ENCODE assay signal across 18 mouse cellular contexts in genomic region chr1:139391747-139392146, GRCm38 (mm10). TPM values are rescaled to one million over a fixed set of nuclear protein-coding genes. Genes with fewer than 3 reads are reported as not detected.
"Had no signal": no experiment of that assay in that cellular context is flagged by ENCODE, and none has a peak within 500 bp of the region (broad histone marks: within the 10 kb centered on the region; RNA-seq: fewer than 3 reads in every experiment).

No protein-coding gene starts in this region.

- H3K27ac ChIP-seq: kidney, postnatal 0 days; limb, embryonic 15.5 days; liver, embryonic 12.5 days; midbrain, embryonic 12.5 days had no signal

- H3K4me2 ChIP-seq: limb, embryonic 15.5 days; liver, embryonic 12.5 days; lung, embryonic 14.5 days; midbrain, embryonic 12.5 days had no signal

- H3K27me3 ChIP-seq: limb, embryonic 15.5 days; liver, embryonic 12.5 days; megakaryocyte, embryonic 14.5 days; midbrain, embryonic 12.5 days had no signal

- H3K9me3 ChIP-seq: limb, embryonic 15.5 days; liver, embryonic 12.5 days; midbrain, embryonic 12.5 days had no signal

- H3K4me1 ChIP-seq: limb, embryonic 15.5 days; liver, embryonic 12.5 days; megakaryocyte, embryonic 14.5 days; midbrain, embryonic 12.5 days had no signal

- H3K9ac ChIP-seq: limb, embryonic 15.5 days; liver, embryonic 12.5 days; lung, embryonic 14.5 days; midbrain, embryonic 12.5 days had no signal

- H3K4me3 ChIP-seq: limb, embryonic 15.5 days; liver, embryonic 12.5 days; megakaryocyte, embryonic 14.5 days; midbrain, embryonic 12.5 days had no signal

- H3K36me3 ChIP-seq: limb, embryonic 15.5 days; liver, embryonic 12.5 days; midbrain, embryonic 12.5 days had no signal

- DNase-seq: kidney, adult 11 months; kidney, adult 9 months; kidney, postnatal 36 days; layer of hippocampus, adult 9-11 months; layer of hippocampus, postnatal 36 days; lung, embryonic 14.5 days; lung, postnatal 10 days; lung, postnatal 4 days; right cerebral cortex, postnatal 4 days; spleen, adult 18-20 months; thymus, adult 2 months; thymus, postnatal 25 days had no signal

- ATAC-seq: liver, embryonic 12.5 days had no signal

RNA-seq across cellular contexts. Expression of gene Crb1, which starts 14.8 kb away (rescaled TPM):
- polyA plus RNA-seq: limb, embryonic 15.5 days; liver, embryonic 16.5 days; lung, embryonic 14.5 days had no signal
